Mouse (Mus musculus) ovary, postnatal 36 days (tissue): ENCODE data around the gene Csrp2.

ENCODE experiments used
- DNase-seq: peaks from one replicate; pipeline ENCODE4 v3.0.0; 2022; ENCODE audit warnings: low spot score, mixed read lengths

The Csrp2 gene

GRCm38 (mm10) chr10:110919531-110920343 lies at the start of gene Csrp2:
Csrp2 (plus strand) TSS chr10:110919789.
- peak; percentile 93 for DNase-seq

- DNase-seq = no peak
Observed at GRCm38 (mm10) chr10:110874853-110875252, 44.7 kb upstream of the Csrp2 start.

- no peak for DNase-seq
Observed at GRCm38 (mm10) chr10:110876956-110877355, 42.6 kb upstream of the Csrp2 start.

- no peak for DNase-seq
Observed at GRCm38 (mm10) chr10:110877851-110878250, 41.7 kb upstream of the Csrp2 start.

GRCm38 (mm10) chr10:110878641-110879040 lies 40.9 kb upstream of the Csrp2 start:
- no peak for DNase-seq

GRCm38 (mm10) chr10:110879426-110880066 lies 40.0 kb upstream of the Csrp2 start:
- DNase-seq = peak; percentile 32

- DNase-seq = no peak
Observed at GRCm38 (mm10) chr10:110881346-110881745, 38.2 kb upstream of the Csrp2 start.

- DNase-seq = no peak
Observed at GRCm38 (mm10) chr10:110882701-110883100, 36.9 kb upstream of the Csrp2 start.

GRCm38 (mm10) chr10:110890656-110891272 lies 28.8 kb upstream of the Csrp2 start:
- no peak for DNase-seq

GRCm38 (mm10) chr10:110899744-110900501 lies 19.7 kb upstream of the Csrp2 start:
- DNase-seq = no peak

- no peak for DNase-seq
Observed at GRCm38 (mm10) chr10:110903862-110904261, 15.7 kb upstream of the Csrp2 start.

GRCm38 (mm10) chr10:110916666-110917344 lies 2.8 kb upstream of the Csrp2 start:
- DNase-seq = no peak

- no peak for DNase-seq
Observed at GRCm38 (mm10) chr10:110917521-110917920, 2.1 kb upstream of the Csrp2 start.

- no peak for DNase-seq
Observed at GRCm38 (mm10) chr10:110918414-110919391, 886 bp upstream of the Csrp2 start.

GRCm38 (mm10) chr10:110920368-110920950 lies 870 bp downstream of the Csrp2 start:
- DNase-seq = no peak

GRCm38 (mm10) chr10:110921890-110922289 lies 2.3 kb downstream of the Csrp2 start:
- no peak for DNase-seq

GRCm38 (mm10) chr10:110922612-110923011 lies 3.0 kb downstream of the Csrp2 start:
- no peak for DNase-seq

- no peak for DNase-seq
Observed at GRCm38 (mm10) chr10:110927491-110927890, 7.9 kb downstream of the Csrp2 start.

- no peak for DNase-seq
Observed at GRCm38 (mm10) chr10:110929756-110930155, 10.2 kb downstream of the Csrp2 start.
